20 mouse cellular contexts compared by ENCODE assay signal in the genomic region with DNA sequence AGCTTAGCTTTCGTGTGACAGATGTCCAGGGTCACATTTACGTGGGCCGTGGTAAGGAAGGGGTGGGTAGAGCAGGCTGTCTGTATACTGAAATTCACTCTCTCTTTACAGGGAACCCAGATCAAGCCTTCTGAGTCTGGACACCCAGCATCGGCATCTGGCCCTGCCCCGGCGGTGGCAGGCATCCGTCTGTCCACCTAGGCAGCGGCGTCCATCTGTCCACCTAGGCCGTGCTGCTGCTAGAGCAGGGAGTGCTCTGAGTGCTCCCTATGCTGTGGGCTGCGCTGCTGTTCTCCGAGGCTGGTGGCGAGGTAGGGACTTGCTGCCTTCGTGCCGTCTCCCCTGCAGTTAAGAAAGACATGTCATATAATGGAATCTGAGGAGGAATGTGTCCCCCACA.
A peak's percentile ranks its signal among the peaks of the same experiment; 100 is the strongest.
DNase-seq lines count a peak whose midpoint lies in the region; ATAC-seq lines count a peak whose summit lies in the region.
"Had no signal": no experiment of that assay in that cellular context is flagged by ENCODE, and none has a peak within 500 bp of the region (broad histone marks: within the 10 kb centered on the region; RNA-seq: fewer than 3 reads in every experiment).

No protein-coding gene starts in this region.

- H3K4me1 ChIP-seq in forebrain, embryonic 10.5 days = peaks cover 50% of the 10 kb centered on the region
- 0 out of 2 replicates have a peak, but pooled peaks cover 8% of the 10 kb centered on the region for H3K4me1 ChIP-seq in forebrain, embryonic 16.5 days (replicated peaks; ENCODE audit: control insufficient read depth, insufficient read depth, low read length)
- peaks cover 13% of the 10 kb centered on the region for H3K4me1 ChIP-seq in midbrain, embryonic 11.5 days (ENCODE audit: control insufficient read depth, insufficient read depth, low read length)
- peaks cover 11% of the 10 kb centered on the region for H3K4me1 ChIP-seq in midbrain, embryonic 15.5 days
- H3K4me1 ChIP-seq in limb, embryonic 11.5 days (ENCODE audit: control insufficient read depth, insufficient read depth, low read length) = peaks cover 36% of the 10 kb centered on the region

- no peak overlapping the region for H3K4me3 ChIP-seq in forebrain, embryonic 10.5 days
- H3K4me3 ChIP-seq in forebrain, embryonic 16.5 days (replicated peaks; ENCODE audit: low read length) = no peak overlapping the region
- H3K4me3 ChIP-seq in midbrain, embryonic 11.5 days (ENCODE audit: low read depth, low read length) = no peak overlapping the region
- H3K4me3 ChIP-seq in midbrain, embryonic 15.5 days = no peak overlapping the region
- H3K4me3 ChIP-seq in limb, embryonic 11.5 days (ENCODE audit: low read depth, low read length) = no peak overlapping the region
- H3K4me3 ChIP-seq: heart, adult 2 months; hindbrain, embryonic 12.5 days; stomach, embryonic 15.5 days had no signal

- no peaks in the 10 kb centered on the region for H3K27me3 ChIP-seq in forebrain, embryonic 10.5 days (ENCODE audit: poor library complexity, severe bottlenecking)
- no peaks in the 10 kb centered on the region for H3K27me3 ChIP-seq in forebrain, embryonic 16.5 days (replicated peaks; ENCODE audit: control insufficient read depth, insufficient read depth, low read length)
- H3K27me3 ChIP-seq in midbrain, embryonic 11.5 days (ENCODE audit: control insufficient read depth, insufficient read depth, low read length) = no peaks in the 10 kb centered on the region
- no peaks in the 10 kb centered on the region for H3K27me3 ChIP-seq in midbrain, embryonic 15.5 days (replicated peaks)
- no peaks in the 10 kb centered on the region for H3K27me3 ChIP-seq in limb, embryonic 11.5 days (ENCODE audit: control insufficient read depth, insufficient read depth, low read length)
- H3K27me3 ChIP-seq: hindbrain, embryonic 12.5 days; stomach, embryonic 15.5 days had no signal

- 67% methylated on average over 15 of the region's 15 CpGs for WGBS in forebrain, embryonic 10.5 days
- 74% methylated on average over 15 of the region's 15 CpGs for WGBS in forebrain, embryonic 16.5 days
- WGBS in midbrain, embryonic 11.5 days = 67% methylated on average over 15 of the region's 15 CpGs
- WGBS in midbrain, embryonic 15.5 days = 64% methylated on average over 15 of the region's 15 CpGs
- 43% methylated on average over 15 of the region's 15 CpGs for WGBS in limb, embryonic 11.5 days

- H3K9me3 ChIP-seq in forebrain, embryonic 10.5 days = no peaks in the 10 kb centered on the region
- no peaks in the 10 kb centered on the region for H3K9me3 ChIP-seq in forebrain, embryonic 16.5 days (ENCODE audit: control insufficient read depth, low read length)
- H3K9me3 ChIP-seq in midbrain, embryonic 11.5 days (ENCODE audit: control insufficient read depth, low read length) = no peaks in the 10 kb centered on the region
- no peaks in the 10 kb centered on the region for H3K9me3 ChIP-seq in midbrain, embryonic 15.5 days
- H3K9me3 ChIP-seq in limb, embryonic 11.5 days (ENCODE audit: control insufficient read depth, low read length) = no peaks in the 10 kb centered on the region
- H3K9me3 ChIP-seq: hindbrain, embryonic 12.5 days; stomach, embryonic 15.5 days had no signal

- H3K9ac ChIP-seq in forebrain, embryonic 16.5 days (replicated peaks; ENCODE audit: low read depth, low read length) = no peak overlapping the region
- H3K9ac ChIP-seq in midbrain, embryonic 11.5 days (ENCODE audit: low read length) = no peak overlapping the region
- H3K9ac ChIP-seq in midbrain, embryonic 15.5 days = no peak overlapping the region
- no peak overlapping the region for H3K9ac ChIP-seq in limb, embryonic 11.5 days (ENCODE audit: low read length)
- H3K9ac ChIP-seq: hindbrain, embryonic 12.5 days; liver, embryonic 14.5 days; stomach, embryonic 15.5 days had no signal

- H3K4me2 ChIP-seq in forebrain, embryonic 16.5 days (ENCODE audit: low read length) = no peak overlapping the region
- no peak overlapping the region for H3K4me2 ChIP-seq in midbrain, embryonic 11.5 days
- H3K4me2 ChIP-seq in midbrain, embryonic 15.5 days = no peak overlapping the region
- no peak overlapping the region for H3K4me2 ChIP-seq in limb, embryonic 11.5 days (ENCODE audit: low read depth, severe bottlenecking)
- H3K4me2 ChIP-seq: hindbrain, embryonic 12.5 days; stomach, embryonic 15.5 days had no signal

- no peak for DNase-seq in forebrain, embryonic 10.5 days (ENCODE audit: extremely low spot score, low spot score)
- DNase-seq in midbrain, embryonic 11.5 days (ENCODE audit: low spot score, missing footprints) = no peak
- DNase-seq in limb, embryonic 11.5 days (ENCODE audit: low spot score) = no peak
- DNase-seq in adrenal gland, adult 8-10 months = no peak
- DNase-seq in heart, adult 8-10 months (ENCODE audit: low spot score) = no peak
- no peak for DNase-seq in T-cell, adult 2 months (ENCODE audit: low spot score)
- DNase-seq: cerebellum, adult 9-10 months; gastrocnemius, postnatal 14 days; heart, adult 2 months; kidney, adult 18-20 months; kidney, postnatal 14 days; right cerebral cortex, postnatal 25 days; thymus, adult 18-20 months; thymus, postnatal 4 days had no signal

- H3K27ac ChIP-seq in forebrain, embryonic 10.5 days = peak overlapping the region; percentile 56
- H3K27ac ChIP-seq in forebrain, embryonic 16.5 days (ENCODE audit: low read length) = no peak overlapping the region
- no peak overlapping the region for H3K27ac ChIP-seq in midbrain, embryonic 11.5 days (ENCODE audit: low read depth, low read length)
- no peak overlapping the region for H3K27ac ChIP-seq in midbrain, embryonic 15.5 days
- peak overlapping the region; percentile 50; the same call in 1 of the 2 replicates for H3K27ac ChIP-seq in limb, embryonic 11.5 days (replicated peaks; ENCODE audit: low read depth, low read length)
- H3K27ac ChIP-seq: heart, adult 2 months; liver, embryonic 14.5 days; stomach, embryonic 15.5 days had no signal

- ATAC-seq in forebrain, embryonic 16.5 days = no peak
- ATAC-seq in midbrain, embryonic 11.5 days (ENCODE audit: low FRiP score) = peak; percentile 23; the same call in 1 of the 2 replicates
- ATAC-seq in midbrain, embryonic 15.5 days (replicated peaks) = no peak
- no peak for ATAC-seq in limb, embryonic 11.5 days (ENCODE audit: insufficient number of reproducible peaks, low FRiP score, low TSS enrichment, low read depth)
- ATAC-seq: lung, postnatal 0 days had no signal

- H3K36me3 ChIP-seq in forebrain, embryonic 10.5 days (replicated peaks) = no peaks in the 10 kb centered on the region
- no peaks in the 10 kb centered on the region for H3K36me3 ChIP-seq in forebrain, embryonic 16.5 days (ENCODE audit: control insufficient read depth, insufficient read depth)
- H3K36me3 ChIP-seq in midbrain, embryonic 11.5 days (ENCODE audit: control insufficient read depth, insufficient read depth, low read length) = no peaks in the 10 kb centered on the region
- H3K36me3 ChIP-seq in midbrain, embryonic 15.5 days (replicated peaks) = no peaks in the 10 kb centered on the region
- no peaks in the 10 kb centered on the region for H3K36me3 ChIP-seq in limb, embryonic 11.5 days (ENCODE audit: control insufficient read depth, insufficient read depth, low read length)
- H3K36me3 ChIP-seq: hindbrain, embryonic 12.5 days; stomach, embryonic 15.5 days had no signal

Comparison
In these comparisons a context has a peak if more than half of its experiments do, and no peak if none do; other contexts are left out.
1. H3K27ac ChIP-seq: peak in forebrain, embryonic 10.5 days (single experiment) and limb, embryonic 11.5 days (single experiment); none in forebrain, embryonic 16.5 days (single experiment), midbrain, embryonic 11.5 days (single experiment) and midbrain, embryonic 15.5 days (single experiment).